Mouse (Mus musculus) CH12.LX (cell line): ENCODE measurements around the gene Vsnl1. TPM values are rescaled to one million over a fixed set of nuclear protein-coding genes. Genes with fewer than 3 reads are reported as not detected.

ENCODE experiments used
- DNase-seq: peaks from one replicate; pipeline ENCODE4 v3.0.0-alpha.2; 2013; ENCODE audit errors: extremely low read depth
- H3K27ac ChIP-seq: 2 replicates; pipeline ENCODE4 v1.5.1; 2012; ENCODE audit warnings: low read depth, mild to moderate bottlenecking, control low read depth, moderate library complexity; ENCODE audit not compliant: insufficient read depth
- H3K27me3 ChIP-seq: replicated peaks from 2 replicates; pipeline ENCODE3; 2012; ENCODE audit warnings: inconsistent platforms
- H3K36me3 ChIP-seq, 2 experiments: replicated peaks in 1 of 2; 2 replicates each; pipeline versions ENCODE3 to v1.6.1; 2012; ENCODE audit warnings: inconsistent platforms in 1 of 2, low read length in 1 of 2, mild to moderate bottlenecking in 1 of 2, mixed read lengths in 1 of 2, moderate library complexity in 1 of 2; ENCODE audit not compliant: control insufficient read depth in 1 of 2, insufficient read depth in 1 of 2
- H3K4me1 ChIP-seq, 2 experiments: 2 replicates each; pipeline ENCODE4 v1.6.1; 2012; ENCODE audit warnings: inconsistent platforms in 1 of 2, moderate library complexity in 1 of 2; ENCODE audit not compliant: insufficient read depth in 2 of 2, control insufficient read depth in 1 of 2
- H3K4me2 ChIP-seq: 2 replicates; pipeline ENCODE4 v1.6.1; 2012; ENCODE audit warnings: low read depth, mild to moderate bottlenecking, control low read depth; ENCODE audit not compliant: poor library complexity, insufficient read depth, severe bottlenecking
- H3K4me3 ChIP-seq, 3 experiments: fragments of 150-350 bp in 1 of 3; sonication (generic) in 1 of 3; replicated peaks in 1 of 3; 2 replicates each; pipeline versions ENCODE3 to v1.5.1; 2011 to 2012; ENCODE audit warnings: low read depth in 2 of 3, low read length in 2 of 3, mild to moderate bottlenecking in 2 of 3, moderate library complexity in 2 of 3, control low read depth in 1 of 3, improper control_type of control experiment in 1 of 3, inconsistent platforms in 1 of 3, mixed read lengths in 1 of 3; ENCODE audit not compliant: poor library complexity in 1 of 3
- H3K79me2 ChIP-seq: replicated peaks from 2 replicates; pipeline ENCODE4 v1.6.1; 2012; ENCODE audit warnings: mild to moderate bottlenecking, moderate library complexity; ENCODE audit not compliant: control insufficient read depth, poor library complexity, insufficient read depth, severe bottlenecking; ENCODE audit errors: extremely low read depth
- H3K9ac ChIP-seq: 2 replicates; pipeline ENCODE4 v1.6.1; 2012; ENCODE audit warnings: low read depth, mild to moderate bottlenecking, control low read depth, moderate library complexity; ENCODE audit not compliant: insufficient read depth
- H3K9me3 ChIP-seq: replicated peaks from 2 replicates; pipeline ENCODE3; 2012; ENCODE audit warnings: low read length, inconsistent platforms, mixed read lengths
- ELF1 ChIP-seq: IDR thresholded peaks from 2 replicates; pipeline ENCODE4 v1.6.1; 2014; ENCODE audit warnings: low read depth, mild to moderate bottlenecking, inconsistent platforms, low read length, improper control_type of control experiment
- IRF4 ChIP-seq: IDR thresholded peaks from 2 replicates; pipeline ENCODE4 v1.6.1; 2014; ENCODE audit warnings: low read depth, mild to moderate bottlenecking, inconsistent platforms, low read length, improper control_type of control experiment
- JUND ChIP-seq: conservative IDR thresholded peaks from 2 replicates; pipeline ENCODE4 v1.6.1; 2011; ENCODE audit warnings: low read depth, low read length, improper control_type of control experiment
- MAFK ChIP-seq: IDR thresholded peaks from 2 replicates; pipeline ENCODE4 v1.6.1; 2011; ENCODE audit warnings: low read length, improper control_type of control experiment; ENCODE audit not compliant: insufficient replicate concordance
- MEF2A ChIP-seq: IDR thresholded peaks from 2 replicates; pipeline ENCODE4 v1.6.1; 2014; ENCODE audit warnings: low read depth, mild to moderate bottlenecking, inconsistent platforms, low read length, improper control_type of control experiment, borderline replicate concordance
- MYC ChIP-seq: IDR thresholded peaks from 2 replicates; pipeline ENCODE4 v1.6.1; 2011; ENCODE audit warnings: low read depth, mild to moderate bottlenecking, improper control_type of control experiment, low read length
- NELFE ChIP-seq: IDR thresholded peaks from 2 replicates; pipeline ENCODE4 v1.6.1; 2011; ENCODE audit warnings: low read depth, low read length, improper control_type of control experiment
- NRF1 ChIP-seq: IDR thresholded peaks from 2 replicates; pipeline ENCODE4 v1.6.1; 2014; ENCODE audit warnings: low read depth, mild to moderate bottlenecking, inconsistent platforms, low read length, improper control_type of control experiment, moderate library complexity
- PAX5 ChIP-seq: IDR thresholded peaks from 2 replicates; pipeline ENCODE4 v1.6.1; 2012; ENCODE audit warnings: low read length, inconsistent platforms, mixed read lengths
- POLR2A ChIP-seq: IDR thresholded peaks from 2 replicates; pipeline ENCODE4 v1.6.1; 2011; ENCODE audit warnings: low read depth, mild to moderate bottlenecking, improper control_type of control experiment, low read length
- RAD21 ChIP-seq: IDR thresholded peaks from 2 replicates; pipeline ENCODE4 v1.6.1; 2011; ENCODE audit warnings: low read depth, mild to moderate bottlenecking, low read length, improper control_type of control experiment, moderate library complexity
- RCOR1 ChIP-seq: conservative IDR thresholded peaks from 2 replicates; pipeline ENCODE4 v1.6.1; 2012; ENCODE audit warnings: low read depth, mild to moderate bottlenecking, inconsistent platforms, low read length, improper control_type of control experiment
- SIN3A ChIP-seq: IDR thresholded peaks from 2 replicates; pipeline ENCODE4 v1.6.1; 2012; ENCODE audit warnings: low read length, improper control_type of control experiment, inconsistent platforms
- TBP ChIP-seq: conservative IDR thresholded peaks from 2 replicates; pipeline ENCODE4 v1.6.1; 2011; ENCODE audit warnings: low read depth, low read length, improper control_type of control experiment
- USF1 ChIP-seq: IDR thresholded peaks from 2 replicates; pipeline ENCODE4 v1.6.1; 2014; ENCODE audit warnings: low read depth, mild to moderate bottlenecking, inconsistent platforms, low read length, improper control_type of control experiment
- USF2 ChIP-seq: conservative IDR thresholded peaks from 2 replicates; pipeline ENCODE4 v1.6.1; 2011; ENCODE audit warnings: low read depth, low read length, improper control_type of control experiment
- ZKSCAN1 ChIP-seq: IDR thresholded peaks from 2 replicates; pipeline ENCODE4 v1.6.1; 2012; ENCODE audit warnings: low read depth, inconsistent platforms, low read length, improper control_type of control experiment, borderline replicate concordance
- ZMIZ1 ChIP-seq: IDR thresholded peaks from 2 replicates; pipeline ENCODE4 v1.6.1; 2012; ENCODE audit warnings: low read depth, mild to moderate bottlenecking, inconsistent platforms, low read length, improper control_type of control experiment
- dilution Hi-C: fragments of 300-500 bp; cut with MboI; formaldehyde crosslinking; loops from 2 replicates; pipeline ENCODE4 v1.14.3; 2020; ENCODE audit warnings: low sequenced_read_pairs; ENCODE audit not compliant: extremely low pct_unique_long_range_greater_than_20kb, extremely low pct_ligation_motif_present
- in situ Hi-C: fragments of 300-500 bp; cut with MboI; formaldehyde crosslinking; loops from 3 replicates; pipeline ENCODE4 v1.14.3; 2019; ENCODE audit warnings: low sequenced_read_pairs, low pct_ligation_motif_present, low pct_unique_long_range_greater_than_20kb, mixed read lengths
- polyA plus RNA-seq: library from polyadenylated mRNA; unstranded; fragments of >175 nt; gene quantifications from 2 replicates; pipeline ENCODE4 v1.2.1, GENCODE M21; 2012; ENCODE audit warnings: low read depth; ENCODE audit not compliant: insufficient read length
- total RNA-seq, 2 experiments: library from RNA; depleted of rRNA; stranded (reverse); fragments of 300-350 nt in 1 of 2; fragments of >200 nt in 1 of 2; gene quantifications; 2 replicates each; pipeline ENCODE4 v1.2.3; 2012 to 2014

Gene Vsnl1
- total and polyA plus RNA-seq, 3 experiments: not detected

DNA sequence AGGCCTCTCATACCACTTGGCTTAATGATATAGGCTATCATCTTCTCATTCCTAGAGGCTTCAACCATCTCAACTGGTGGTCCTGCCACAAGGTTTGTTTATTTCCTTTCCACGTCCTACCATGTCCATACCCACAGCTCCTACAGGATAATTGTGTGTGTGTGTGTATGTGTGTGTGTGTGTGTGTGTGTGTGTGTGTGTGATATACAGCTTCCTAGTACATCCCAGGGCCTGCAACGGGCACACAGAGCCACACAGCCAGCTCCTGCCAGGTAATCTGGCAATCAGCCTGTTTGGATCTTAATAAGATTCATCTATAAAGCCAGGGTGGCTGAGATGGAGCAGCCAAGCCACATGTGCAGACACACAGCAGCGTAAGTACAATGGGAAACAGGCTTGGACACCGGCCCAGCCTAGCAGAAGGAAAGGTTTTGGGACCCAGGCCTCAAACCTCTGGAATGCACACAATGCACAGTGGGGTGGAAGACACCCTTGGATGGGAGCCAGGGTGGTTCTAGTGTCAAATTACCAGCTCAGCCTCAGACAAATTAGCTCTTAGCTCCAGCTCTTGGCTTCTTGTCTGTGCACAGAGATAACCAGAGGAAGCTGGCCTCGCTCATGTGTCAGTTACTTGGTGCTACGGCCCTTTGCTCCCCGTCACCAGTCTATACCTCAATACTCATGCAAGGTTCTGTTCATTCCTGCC, 45.0 kb downstream of the Vsnl1 start:
- no peaks in the 10 kb centered on the region for H3K9me3 ChIP-seq
- H3K4me1 ChIP-seq: peaks cover 3 to 20% of the 10 kb centered on the region in 2 experiments; a peak in 3 of 4 replicates
- no peaks in the 10 kb centered on the region for H3K79me2 ChIP-seq
- no peak overlapping the region for H3K27ac ChIP-seq
- TF ChIP-seq ZKSCAN1 (no peak), MAFK (no peak), USF2 (no peak)
- TF ChIP-seq, all 38 proteins: peak for 0
- H3K36me3 ChIP-seq: no peaks in the 10 kb centered on the region
- dilution Hi-C loops: no loop called here
- no peaks in the 10 kb centered on the region for H3K27me3 ChIP-seq
- H3K9ac ChIP-seq: no peak overlapping the region
- DNase-seq: no peak
- no peak overlapping the region for H3K4me3 ChIP-seq
- no peak overlapping the region for H3K4me2 ChIP-seq
- in situ Hi-C loops: no loop called here

DNA sequence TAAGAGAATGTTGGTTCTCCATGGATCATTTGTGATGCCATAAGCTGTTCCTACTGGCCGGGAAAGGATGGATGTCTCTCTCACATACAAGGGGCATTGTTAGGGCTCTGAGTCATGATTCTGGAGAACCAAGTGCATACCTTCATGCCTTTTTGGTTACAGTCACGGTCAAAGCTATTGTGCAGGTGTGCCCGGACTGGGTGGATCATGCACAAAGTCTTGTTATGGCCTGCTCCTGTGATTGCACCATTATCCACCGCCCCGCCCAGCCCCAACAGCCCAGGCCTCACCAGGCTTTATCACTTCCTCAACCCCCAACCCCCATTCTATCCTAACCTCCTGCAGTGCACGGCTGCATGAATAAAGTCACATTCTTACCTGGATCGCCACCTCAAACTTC, 47.3 kb downstream of the Vsnl1 start:
- H3K36me3 ChIP-seq: no peaks in the 10 kb centered on the region
- dilution Hi-C loops (no loop called here), in situ Hi-C loops (no loop called here)
- H3K27me3 ChIP-seq: no peaks in the 10 kb centered on the region
- no peak overlapping the region for H3K27ac ChIP-seq
- H3K4me3 ChIP-seq: no peak overlapping the region
- H3K9me3 ChIP-seq: no peaks in the 10 kb centered on the region
- no peak overlapping the region for H3K9ac ChIP-seq
- no peaks in the 10 kb centered on the region for H3K79me2 ChIP-seq
- no peak overlapping the region for H3K4me2 ChIP-seq
- DNase-seq: no peak
- H3K4me1 ChIP-seq: peaks cover 3 to 22% of the 10 kb centered on the region in 2 experiments; a peak in 3 of 4 replicates
- TF ChIP-seq USF1 (no peak), POLR2A (no peak), MEF2A (no peak), TBP (no peak), MYC (no peak), RAD21 (no peak), RCOR1 (no peak), ELF1 (no peak), PAX5 (no peak), JUND (no peak), IRF4 (no peak), ZMIZ1 (no peak), NRF1 (no peak), NELFE (no peak), ZKSCAN1 (no peak), SIN3A (no peak), USF2 (no peak)
